Mouse (Mus musculus): ENCODE results near the gene H2-M5.
"Not testable (repeated sequence)": the region's sequence is repeated elsewhere in the genome, so short reads cannot be mapped to it uniquely, and the experiment has no call there.

Gene H2-M5

DNA sequence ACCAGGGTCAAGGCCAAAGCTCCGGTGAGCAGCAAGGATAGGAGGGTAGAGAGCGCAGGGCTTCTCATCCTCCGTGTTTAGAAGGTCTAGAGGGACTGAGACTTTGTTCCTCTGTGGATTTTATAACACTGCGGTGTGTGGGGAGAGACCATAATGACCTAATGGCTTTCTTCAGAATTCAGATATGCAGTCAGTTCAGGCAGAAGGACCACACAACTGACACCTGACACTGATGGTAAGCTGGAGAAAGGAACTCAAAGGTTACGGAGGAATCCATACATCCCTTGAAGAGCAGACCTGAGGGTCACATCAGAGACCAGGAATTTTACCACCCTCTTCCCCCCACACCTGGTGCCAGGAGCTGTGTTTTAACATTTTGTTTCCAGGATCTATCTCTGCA is at the start of gene H2-M5:
TSS of gene H2-M5 (minus strand) at position 101 of the 400 bp plus-strand sequence.
- DNase-seq (ENCODE audit: low spot score in 2 of 2) = no peak

GRCm38 (mm10) chr17:37029162-37029561 is 39.8 kb upstream of the H2-M5 start:
- no peak for DNase-seq (ENCODE audit: low spot score in 2 of 2)

- peak; percentile 78 to 83 for DNase-seq (ENCODE audit: low spot score in 2 of 2)
Measured at GRCm38 (mm10) chr17:37028683-37029120, 39.4 kb upstream of the H2-M5 start.

DNA sequence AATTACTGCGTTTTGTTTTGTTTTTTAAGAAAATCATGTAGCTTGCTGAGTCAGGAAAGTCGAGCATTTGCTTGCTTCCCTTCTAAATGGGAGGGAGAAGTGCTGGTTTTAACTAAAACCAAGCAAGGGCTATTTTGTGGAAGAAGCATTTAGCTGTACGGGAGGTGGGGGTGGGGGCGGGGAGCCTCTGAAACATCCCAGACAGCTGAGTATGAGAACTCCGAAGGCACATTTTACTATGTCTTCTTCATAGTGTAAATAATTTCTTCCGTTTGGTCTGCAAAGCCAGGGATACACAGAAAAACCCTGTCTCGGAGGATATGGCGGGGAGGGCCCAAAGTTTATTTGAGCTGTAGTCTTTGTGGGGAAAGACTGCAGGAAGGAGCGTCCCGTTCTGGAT is 38.9 kb upstream of the H2-M5 start:
- no peak for DNase-seq (ENCODE audit: low spot score in 2 of 2)

DNA sequence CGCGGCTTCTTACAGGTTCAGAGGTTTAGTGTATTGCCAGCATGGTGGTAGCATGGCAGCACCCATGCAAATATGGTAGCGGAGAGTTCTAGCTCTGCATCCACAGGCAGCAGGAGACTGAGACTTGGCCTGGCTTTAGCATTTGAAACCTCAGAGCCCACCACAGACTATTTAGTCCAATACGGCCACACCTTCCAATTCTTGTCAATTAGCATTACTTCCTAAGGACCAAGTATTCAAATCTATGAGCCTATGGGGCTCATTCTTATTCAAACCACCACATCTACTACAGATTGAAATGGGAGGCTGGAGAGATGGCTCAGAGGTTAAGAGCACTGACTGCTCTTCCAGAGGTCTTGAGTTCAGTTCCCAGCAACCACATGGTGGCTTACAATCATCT is 38.1 kb upstream of the H2-M5 start:
- DNase-seq (ENCODE audit: low spot score in 2 of 2) = no peak

- no peak for DNase-seq (ENCODE audit: low spot score in 2 of 2)
Measured at GRCm38 (mm10) chr17:37026425-37026824, 37.1 kb upstream of the H2-M5 start.

GRCm38 (mm10) chr17:37022628-37023576 is 33.6 kb upstream of the H2-M5 start, which contains the start of gene Mog:
Gene Mog, minus strand, starts transcription at chr17:37023398.
- no peak for DNase-seq (ENCODE audit: low spot score in 2 of 2)

- DNase-seq (ENCODE audit: low spot score in 2 of 2) = not testable (repeated sequence)
Measured at GRCm38 (mm10) chr17:37019242-37019641, 29.9 kb upstream of the H2-M5 start.

- DNase-seq (ENCODE audit: low spot score in 2 of 2) = no peak
Measured at GRCm38 (mm10) chr17:37018328-37018727, 29.0 kb upstream of the H2-M5 start.

DNA sequence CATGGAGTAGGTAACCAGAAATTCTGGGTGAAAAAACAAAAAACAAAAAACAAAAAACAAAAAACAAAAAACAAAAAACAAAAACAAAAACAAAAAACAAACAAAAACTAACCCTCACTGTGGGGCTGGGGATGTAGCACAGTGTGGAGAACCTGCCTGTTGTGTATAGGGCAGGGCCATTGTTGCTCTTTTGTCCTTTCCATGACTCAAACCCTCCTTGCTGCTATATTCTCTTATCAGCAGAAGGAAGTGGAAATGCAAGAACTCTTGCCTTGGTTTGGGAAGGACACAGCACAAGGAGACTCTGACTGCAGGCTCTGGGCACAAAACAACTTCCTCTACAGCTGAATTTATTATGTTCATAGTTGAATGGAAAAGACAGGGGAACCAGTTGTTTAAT is 27.0 kb upstream of the H2-M5 start:
- no peak for DNase-seq (ENCODE audit: low spot score in 2 of 2)

- DNase-seq (ENCODE audit: low spot score in 2 of 2) = no peak
Measured at GRCm38 (mm10) chr17:37012141-37012540, 22.8 kb upstream of the H2-M5 start.

GRCm38 (mm10) chr17:37011719-37012118 is 22.4 kb upstream of the H2-M5 start:
- no peak for DNase-seq (ENCODE audit: low spot score in 2 of 2)

DNA sequence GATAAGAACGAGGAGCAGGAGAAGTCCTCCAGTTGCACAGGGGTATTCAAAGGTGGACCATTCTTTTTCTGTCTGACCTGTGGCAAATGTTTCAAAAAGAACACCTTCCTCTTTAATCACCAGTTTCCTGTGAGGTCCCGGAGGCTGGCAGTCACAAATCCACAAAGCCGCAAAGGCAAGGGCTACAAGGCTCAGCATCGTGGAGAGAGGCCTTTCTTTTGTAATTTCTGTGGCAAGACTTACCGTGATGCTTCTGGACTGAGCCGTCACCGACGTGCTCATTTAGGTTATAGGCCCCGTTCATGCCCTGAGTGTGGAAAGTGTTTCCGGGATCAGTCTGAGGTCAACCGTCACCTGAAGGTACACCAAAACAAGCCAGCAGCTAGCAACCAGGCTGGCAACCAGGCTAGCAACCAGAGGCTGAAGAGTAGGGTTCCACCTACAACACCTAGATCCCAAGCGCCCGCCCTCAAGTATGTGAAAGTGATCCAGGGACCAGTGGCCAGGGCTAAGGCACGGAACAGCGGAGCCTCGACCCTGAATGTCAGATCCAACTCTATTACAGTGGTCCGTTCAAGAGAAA is 20.2 kb upstream of the H2-M5 start:
- no peak for DNase-seq (ENCODE audit: low spot score in 2 of 2)

DNA sequence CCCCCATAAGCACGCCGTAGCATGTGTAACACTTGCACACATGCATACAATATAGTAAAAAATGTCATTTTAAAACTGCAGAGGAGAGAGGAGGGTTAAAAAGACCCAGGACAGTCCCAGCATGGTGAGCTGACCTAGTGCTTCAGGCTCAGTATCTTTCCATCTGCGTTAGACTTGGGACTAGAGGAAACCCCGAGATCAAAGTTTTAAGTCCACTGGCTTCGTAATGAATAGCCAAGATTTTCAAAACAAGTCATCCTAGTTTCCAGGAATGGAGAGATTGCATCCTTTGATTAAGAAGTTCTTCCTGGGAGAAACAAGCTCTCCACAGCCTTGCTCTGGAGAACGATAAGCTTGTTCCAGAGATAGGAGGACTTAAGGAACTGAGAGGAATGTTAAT is 18.8 kb upstream of the H2-M5 start:
- DNase-seq (ENCODE audit: low spot score in 2 of 2) = no peak

DNA sequence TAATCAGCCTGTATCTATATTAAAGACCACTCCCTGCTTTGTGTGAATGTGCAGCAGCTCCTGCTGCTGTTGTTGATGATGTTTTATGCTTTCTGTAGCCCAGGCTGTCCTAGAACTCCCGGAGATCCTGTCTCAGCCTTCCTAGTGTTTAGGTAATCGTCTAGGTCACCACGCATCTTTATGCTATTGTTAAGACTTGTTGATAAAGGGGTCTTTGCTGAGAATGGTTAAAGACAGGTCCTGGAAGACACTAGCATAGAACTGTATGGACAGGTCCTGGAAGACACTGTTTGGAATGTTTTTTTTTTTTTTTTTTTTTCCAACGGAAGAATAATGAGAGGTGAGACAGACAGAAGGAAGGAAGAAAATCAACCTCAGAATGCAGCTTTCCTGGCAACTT is 14.0 kb upstream of the H2-M5 start:
- DNase-seq (ENCODE audit: low spot score in 2 of 2) = no peak

DNA sequence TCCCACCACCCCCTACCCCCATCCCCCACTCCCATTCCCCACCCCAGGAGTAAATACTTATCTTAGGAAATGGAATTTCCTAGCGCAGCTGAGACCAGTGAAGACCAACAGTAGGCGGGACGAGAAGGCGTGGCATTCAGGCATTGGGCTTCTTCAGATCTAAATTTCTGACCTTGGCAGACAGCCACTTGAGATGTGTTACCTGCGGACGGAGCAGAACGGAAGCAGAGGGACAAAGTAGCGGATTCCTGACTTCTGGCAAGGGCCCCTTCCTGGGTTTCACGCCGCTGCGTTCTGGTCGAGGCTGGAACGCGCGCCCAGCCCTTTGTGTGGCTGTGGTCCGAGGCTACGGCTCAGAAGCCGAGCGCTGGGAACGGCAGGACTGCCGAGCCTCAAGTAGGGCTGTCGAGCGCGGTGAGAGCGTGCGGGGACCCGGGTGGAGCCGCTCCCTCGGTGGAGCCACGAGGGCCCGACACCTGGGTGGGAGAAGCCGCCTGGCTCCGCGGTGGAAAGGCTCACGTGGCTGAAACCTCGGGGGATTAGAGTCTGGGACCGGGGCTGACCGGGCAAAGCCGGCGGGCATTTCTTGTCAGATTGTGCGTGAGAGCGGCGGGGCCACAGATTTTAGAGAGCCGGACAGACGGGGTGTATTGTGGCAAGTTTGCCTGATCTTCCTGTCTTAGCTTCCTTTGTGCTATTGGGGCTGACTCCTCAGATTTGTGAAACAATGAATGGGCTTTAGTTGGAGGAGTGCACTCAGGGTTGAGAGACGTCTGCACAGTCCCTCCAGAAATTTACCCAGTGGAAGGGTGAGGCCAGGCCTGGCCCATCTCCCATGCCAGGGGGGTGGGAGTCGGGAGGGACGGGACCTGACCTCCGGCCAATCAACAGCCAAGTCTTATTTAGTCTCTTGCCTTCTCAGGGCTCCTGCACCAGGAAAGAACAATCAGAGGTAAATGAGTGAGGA is 13.3 kb upstream of the H2-M5 start:
- peak; percentile 50 to 53 for DNase-seq (ENCODE audit: low spot score in 2 of 2)

GRCm38 (mm10) chr17:37000863-37001262 is 11.5 kb upstream of the H2-M5 start, which contains the start of gene Zfp57:
Gene Zfp57, plus strand, starts transcription at chr17:37001163.
- DNase-seq (ENCODE audit: low spot score in 2 of 2) = no peak

DNA sequence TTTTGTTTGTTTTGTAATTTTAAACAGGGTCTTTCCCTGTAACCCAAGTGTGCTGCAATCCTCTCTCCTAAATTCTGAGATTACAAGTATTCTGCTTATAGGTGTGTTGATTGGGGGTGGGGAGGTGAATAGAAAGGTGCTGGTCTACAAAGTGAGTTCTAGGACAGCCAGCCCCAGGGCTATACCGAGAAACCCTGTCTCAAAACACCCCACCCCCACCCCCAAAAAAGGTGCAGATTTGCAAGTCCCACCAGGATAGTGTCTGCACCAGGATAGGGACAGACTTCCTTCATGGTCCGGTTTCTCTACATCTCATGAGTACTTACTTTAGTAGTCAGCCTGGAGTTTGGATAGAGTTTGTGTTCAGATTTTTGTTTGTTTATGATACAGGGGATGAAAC is 9.1 kb upstream of the H2-M5 start:
- DNase-seq (ENCODE audit: low spot score in 2 of 2) = no peak

GRCm38 (mm10) chr17:36997033-36997735 is 7.8 kb upstream of the H2-M5 start:
- DNase-seq (ENCODE audit: low spot score in 2 of 2) = peak; percentile 16 to 56

DNA sequence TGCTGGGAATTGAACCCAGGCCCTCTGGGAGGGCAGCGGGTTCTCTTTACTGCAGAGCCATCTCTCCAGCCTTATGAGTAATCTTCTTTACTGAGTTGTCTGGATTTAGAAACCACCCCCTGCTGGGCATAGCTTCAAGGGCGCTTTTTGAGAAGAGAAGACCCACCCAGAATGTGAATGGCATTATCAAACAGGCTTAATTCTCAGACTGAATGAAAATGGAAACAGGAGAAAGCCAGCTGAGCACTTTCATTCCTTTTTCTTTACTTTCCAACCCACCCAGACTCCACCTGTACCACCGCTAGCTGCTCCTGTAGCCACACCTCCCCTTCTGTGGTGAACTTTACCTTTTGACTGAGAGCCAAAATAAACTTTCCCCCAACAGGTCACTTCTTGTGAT is 6.1 kb upstream of the H2-M5 start:
- DNase-seq (ENCODE audit: low spot score in 2 of 2) = no peak

- DNase-seq (ENCODE audit: low spot score in 2 of 2) = no peak
Measured at GRCm38 (mm10) chr17:36994528-36994927, 5.2 kb upstream of the H2-M5 start.

Data from heart, adult 9 months (tissue).